Mouse (Mus musculus) frontal cortex, postnatal 10 days (tissue): ENCODE measurements around the gene Exosc10.
A peak's percentile ranks its signal among the peaks of the same experiment; 100 is the strongest.

Experiments used
- DNase-seq, 2 experiments: peaks; one replicate each; pipeline ENCODE4 v3.0.0; 2022; ENCODE audit warnings: low spot score in 2 of 2, mixed read lengths in 1 of 2

Gene Exosc10

GRCm38 (mm10) chr4:148604541-148605165, 46.4 kb downstream of the Exosc10 start:
- DNase-seq, result peak in 1 of 2 experiments; percentile 57

- DNase-seq, result peak in 1 of 2 experiments; percentile 68
These were observed 49.5 kb downstream of the Exosc10 start for GRCm38 (mm10) chr4:148607758-148608157.

- DNase-seq, result no peak
These were observed 51.6 kb downstream of the Exosc10 start for GRCm38 (mm10) chr4:148609805-148610204.

- DNase-seq, result no peak
These were observed 52.6 kb downstream of the Exosc10 start for GRCm38 (mm10) chr4:148610631-148611364.

- DNase-seq, result no peak
These were observed 54.3 kb downstream of the Exosc10 start for GRCm38 (mm10) chr4:148612557-148612956.

- no peak for DNase-seq
These were observed 55.5 kb downstream of the Exosc10 start for GRCm38 (mm10) chr4:148613738-148614137.

GRCm38 (mm10) chr4:148619805-148620204, 61.6 kb downstream of the Exosc10 start:
- no peak for DNase-seq

GRCm38 (mm10) chr4:148620718-148621117, 62.5 kb downstream of the Exosc10 start:
- no peak for DNase-seq

- DNase-seq, result no peak
These were observed 64.3 kb downstream of the Exosc10 start for GRCm38 (mm10) chr4:148622485-148622884.

GRCm38 (mm10) chr4:148623609-148624008, 65.4 kb downstream of the Exosc10 start:
- no peak for DNase-seq

- DNase-seq, result no peak
These were observed 66.8 kb downstream of the Exosc10 start for GRCm38 (mm10) chr4:148625010-148625409.

GRCm38 (mm10) chr4:148625756-148626622, 67.8 kb downstream of the Exosc10 start:
- DNase-seq, result no peak

GRCm38 (mm10) chr4:148626623-148627185, 68.5 kb downstream of the Exosc10 start, which contains the start of gene Tardbp:
Gene Tardbp (minus strand): TSS chr4:148627019.
- peak; percentile 89 to 96 for DNase-seq

- DNase-seq, result no peak
These were observed 69.0 kb downstream of the Exosc10 start for GRCm38 (mm10) chr4:148627246-148627645.
